Mouse (Mus musculus) ovary, postnatal 14 days (tissue): ENCODE data around the gene Mstn.

Experiments
- DNase-seq: peaks from one replicate; pipeline ENCODE4 v3.0.0; 2022; ENCODE audit warnings: low spot score

The Mstn gene

DNA sequence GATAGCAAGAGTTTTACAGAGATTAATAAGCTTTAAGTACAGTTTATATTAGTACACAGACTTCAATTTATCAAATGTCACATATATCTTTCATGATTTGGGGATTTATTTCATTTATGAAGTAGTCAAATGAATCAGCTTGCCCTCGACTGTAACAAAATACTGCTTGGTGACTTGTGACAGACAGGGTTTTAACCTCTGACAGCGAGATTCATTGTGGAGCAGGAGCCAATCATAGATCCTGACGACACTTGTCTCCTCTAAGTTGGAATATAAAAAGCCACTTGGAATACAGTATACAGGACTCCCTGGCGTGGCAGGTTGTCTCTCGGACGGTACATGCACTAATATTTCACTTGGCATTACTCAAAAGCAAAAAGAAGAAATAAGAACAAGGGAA, at the start of gene Mstn:
Gene Mstn (plus strand): TSS at position 301 of the 400 bp plus-strand sequence.
- no peak for DNase-seq

DNA sequence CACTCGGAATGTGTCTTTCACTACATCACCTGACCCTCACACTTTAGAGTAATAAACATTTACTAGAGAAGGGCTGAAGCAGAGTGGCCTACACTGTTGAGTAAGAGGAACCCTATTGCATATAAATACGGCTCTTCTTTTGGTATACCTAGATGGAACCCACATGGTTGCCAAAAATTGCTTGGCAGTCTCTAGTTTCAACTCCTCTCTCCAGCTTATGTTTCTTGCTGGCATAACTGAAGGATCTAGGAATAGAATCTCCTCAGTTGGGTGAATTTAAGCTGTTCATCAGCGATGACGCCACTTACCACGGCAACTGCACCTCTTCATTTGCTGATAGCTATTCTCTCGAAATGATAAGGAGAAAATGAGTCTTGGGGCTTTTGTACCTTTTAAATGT, 46.7 kb upstream of the Mstn start:
- no peak for DNase-seq

DNA sequence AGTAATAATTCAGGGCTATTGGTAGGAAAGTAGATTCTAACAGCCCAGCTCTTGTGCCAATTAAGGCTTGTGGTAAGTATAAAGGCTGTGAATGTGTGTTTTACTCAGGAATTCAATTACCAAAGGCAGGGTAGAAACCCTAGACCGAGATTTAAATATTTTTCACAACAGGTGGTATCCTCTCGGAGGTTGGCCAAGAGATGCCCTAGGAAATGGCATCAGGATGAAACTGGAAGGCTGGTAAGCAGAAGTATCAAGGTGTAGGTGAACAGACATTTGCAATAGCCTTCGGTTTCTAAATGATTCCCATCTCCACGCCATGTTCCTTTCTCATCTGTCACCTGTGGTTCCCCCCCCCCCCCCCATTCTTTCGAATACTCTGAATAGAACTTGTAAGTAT, 45.8 kb upstream of the Mstn start:
- no peak for DNase-seq

DNA sequence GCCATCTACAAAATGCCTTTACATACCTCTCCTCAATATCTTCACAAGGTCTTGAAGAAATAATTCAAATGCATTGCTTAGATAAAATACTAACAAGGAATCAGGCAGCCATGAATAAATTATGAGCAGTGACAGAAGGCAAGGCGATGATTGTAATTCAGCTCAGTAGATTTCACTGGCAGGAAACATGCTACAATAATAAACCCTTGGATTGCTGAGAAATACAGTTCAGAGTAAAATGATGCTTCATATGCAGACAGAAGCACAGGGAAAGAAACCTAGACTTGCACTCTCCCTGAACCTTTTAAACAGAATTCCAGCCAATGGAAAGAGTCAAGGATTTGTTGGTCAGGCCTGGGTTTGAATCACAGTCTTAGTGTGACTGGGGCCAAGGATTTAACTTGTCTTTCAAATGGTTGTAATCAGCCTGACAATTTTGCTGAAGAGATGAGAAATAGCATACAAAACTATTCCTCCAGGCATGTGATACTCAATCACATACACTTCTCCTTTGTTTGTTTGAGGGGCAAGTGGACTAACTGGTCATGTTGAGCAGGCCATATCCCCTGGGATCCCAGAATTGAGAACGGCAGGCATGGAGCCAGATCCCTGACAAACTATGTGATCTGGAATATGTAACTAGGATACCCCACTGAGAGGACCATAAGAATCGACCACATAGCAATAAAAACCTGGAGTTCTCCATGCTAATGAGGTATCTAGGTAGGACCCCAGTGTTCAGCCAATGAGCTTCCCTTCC, 42.5 kb upstream of the Mstn start:
- DNase-seq, result no peak

DNA sequence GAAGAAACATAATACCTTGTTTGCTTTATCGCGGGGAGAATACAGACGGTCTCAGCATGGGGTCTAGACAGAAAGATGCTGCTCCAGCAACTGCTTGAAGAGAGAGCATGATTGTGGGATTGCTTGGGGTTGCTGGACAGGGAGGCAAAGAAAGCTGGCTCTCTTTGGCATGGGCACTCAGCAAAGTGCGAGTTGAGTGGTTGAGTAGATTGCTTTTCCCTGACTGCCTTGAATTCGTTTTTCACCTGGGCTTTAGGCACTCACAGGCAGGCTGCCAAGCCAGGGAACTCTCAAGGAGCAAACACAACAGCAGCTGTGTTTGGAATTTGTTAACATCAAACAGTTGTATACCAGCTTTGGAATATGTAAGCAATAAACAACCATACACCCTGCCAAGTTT, 41.4 kb upstream of the Mstn start, which contains the start of gene 1700019D03Rik:
Gene 1700019D03Rik (minus strand): TSS at position 101 of the 400 bp plus-strand sequence.
- DNase-seq, result no peak

DNA sequence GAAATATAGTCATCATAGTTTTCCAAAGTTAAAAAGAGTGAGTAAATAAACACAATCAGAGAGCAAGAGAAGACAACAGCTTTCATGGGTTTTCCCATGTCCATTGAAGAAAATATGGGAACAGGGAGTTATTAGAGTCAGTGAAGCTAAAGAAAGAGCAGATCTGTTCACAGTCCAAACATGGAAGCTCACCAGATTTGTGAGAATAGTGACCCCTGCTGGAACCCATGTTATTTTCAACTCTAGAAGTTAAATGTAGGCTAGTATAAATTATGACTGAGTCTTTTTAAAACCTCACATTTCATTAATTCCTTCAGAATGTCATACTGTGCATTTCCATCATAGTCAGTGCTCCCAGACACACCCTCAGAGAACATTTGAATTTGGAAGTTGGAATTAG, 28.9 kb upstream of the Mstn start:
- no peak for DNase-seq

DNA sequence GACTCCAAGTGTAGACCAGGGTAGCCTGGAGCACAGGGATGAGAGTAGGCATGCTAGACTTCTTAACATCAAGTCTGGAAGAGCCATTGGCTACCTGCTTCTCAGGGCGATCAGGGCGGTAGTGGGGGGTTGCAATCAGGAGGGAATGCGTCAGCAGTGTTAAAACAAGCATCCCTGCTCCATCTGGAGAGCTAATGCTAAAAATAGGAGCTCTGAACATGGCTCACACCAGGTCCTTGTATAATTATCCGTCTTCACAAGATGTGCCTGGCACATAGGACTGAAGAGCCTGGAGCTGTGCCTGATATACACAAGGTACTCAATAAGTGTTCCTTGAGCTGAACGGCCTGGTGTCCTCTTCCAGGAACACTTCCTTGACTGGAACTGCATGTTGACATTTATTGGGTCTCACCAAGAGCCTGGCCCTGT, 24.0 kb upstream of the Mstn start:
- no peak for DNase-seq

DNA sequence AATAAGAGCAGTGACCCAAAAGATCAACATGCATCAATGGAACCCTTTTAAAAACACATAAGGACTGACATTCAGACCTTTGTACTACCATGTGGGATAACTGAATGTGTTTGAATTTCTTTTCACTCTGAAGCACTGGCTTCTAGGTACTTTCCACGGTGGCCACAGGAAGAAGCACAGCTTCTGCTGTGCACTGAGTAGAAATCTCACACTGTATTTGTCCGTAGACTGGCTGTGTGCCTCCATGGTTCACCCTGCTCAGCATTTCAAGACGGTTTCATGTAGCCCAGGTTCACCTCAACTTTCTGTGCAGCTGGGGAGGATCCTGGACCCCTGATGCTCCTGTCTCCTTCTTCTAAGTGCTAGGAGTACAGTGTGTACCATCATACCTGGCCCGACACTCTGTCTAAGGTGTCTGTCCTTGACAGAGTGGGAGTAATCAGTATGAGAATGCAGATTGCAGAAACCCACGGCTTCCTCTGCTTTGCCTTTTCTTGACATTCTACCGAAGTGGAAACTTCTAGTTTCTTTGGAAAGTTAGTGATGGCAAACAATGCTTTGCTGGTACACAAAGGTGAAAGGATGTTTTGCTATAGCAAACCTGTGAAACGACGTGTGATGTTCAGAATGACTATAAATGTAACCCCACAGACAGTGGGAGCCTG, 11.5 kb upstream of the Mstn start:
- DNase-seq, result no peak

DNA sequence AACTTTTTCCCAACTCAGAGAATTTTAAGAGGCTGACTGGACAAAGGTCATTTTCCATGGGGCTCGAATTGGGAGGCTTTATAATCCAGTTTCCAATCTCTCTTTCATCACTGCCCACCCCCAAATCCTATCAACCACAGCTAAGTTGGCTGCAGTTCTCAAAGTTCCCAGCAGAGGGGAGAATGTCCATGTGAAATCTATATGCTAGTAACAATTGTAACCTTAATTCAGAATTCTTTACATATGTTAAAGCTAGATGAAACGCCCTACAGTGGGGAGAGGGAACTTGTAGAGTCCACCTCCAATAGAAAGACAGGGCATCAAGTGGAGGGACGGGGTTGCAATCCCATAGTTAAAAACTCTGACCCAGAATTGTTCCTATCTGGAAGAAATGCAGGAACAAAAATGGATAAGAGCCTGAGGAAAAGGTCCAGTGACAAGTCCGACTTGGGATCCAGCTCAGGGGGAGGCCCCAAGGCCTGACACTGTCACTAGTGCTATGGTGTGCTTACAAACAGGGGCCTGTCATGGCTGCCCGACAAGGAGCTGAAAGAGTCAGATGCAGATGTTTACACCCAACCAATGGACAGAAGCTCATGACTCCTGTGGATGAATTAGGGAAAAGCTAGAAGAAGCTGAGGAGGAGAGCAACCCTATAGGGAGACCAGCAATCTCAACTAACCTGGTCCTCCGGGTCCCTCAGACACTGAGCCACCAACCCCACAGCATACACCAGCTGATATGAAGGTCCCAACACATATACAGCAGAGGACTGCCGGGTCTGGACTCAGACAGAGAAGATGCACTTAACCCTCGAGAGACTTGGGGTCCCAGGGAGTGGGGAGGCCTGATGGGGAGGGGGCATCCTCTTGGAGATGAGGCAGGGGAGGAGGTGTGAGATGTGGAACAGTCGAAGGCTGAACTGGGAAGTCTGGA, 8.1 kb upstream of the Mstn start:
- DNase-seq, result peak; percentile 57

DNA sequence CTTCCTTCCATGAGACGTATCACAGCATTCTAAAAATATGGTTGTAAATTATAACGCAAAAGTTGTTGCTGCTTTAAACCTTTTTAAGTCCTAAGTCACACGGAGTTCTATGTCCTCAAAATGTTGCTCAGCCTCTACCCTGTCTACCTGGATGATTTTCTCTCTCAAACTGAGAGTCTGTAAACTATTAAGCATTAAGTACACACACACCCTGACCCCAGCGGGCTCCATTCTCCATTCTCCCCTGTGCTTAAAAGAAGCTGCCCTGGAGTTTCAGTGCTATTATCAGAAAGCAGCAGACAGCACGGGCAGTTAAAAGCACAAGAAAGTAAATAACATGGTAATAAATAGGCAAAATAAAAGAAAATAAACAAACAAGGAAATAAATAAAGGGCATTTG, 2.3 kb upstream of the Mstn start:
- no peak for DNase-seq

DNA sequence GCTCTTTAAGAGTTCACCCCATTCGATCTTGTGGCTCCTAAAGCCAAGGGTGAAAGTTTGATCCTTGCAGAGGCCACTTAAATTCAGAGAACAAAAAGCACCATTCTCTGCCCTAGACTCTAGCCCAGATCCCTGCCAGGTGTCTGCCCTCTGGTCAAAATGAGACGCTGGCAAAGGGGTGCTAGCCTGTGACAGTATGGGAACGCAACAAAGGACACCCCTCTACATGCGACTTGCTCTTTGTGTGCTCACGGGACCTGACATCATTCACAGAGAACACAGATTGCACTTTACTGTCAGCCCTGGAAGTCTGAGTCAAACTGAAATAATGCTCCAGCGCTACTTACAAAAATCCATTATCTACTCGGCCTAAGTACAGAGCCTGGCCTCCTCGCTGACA, 941 bp upstream of the Mstn start:
- no peak for DNase-seq

DNA sequence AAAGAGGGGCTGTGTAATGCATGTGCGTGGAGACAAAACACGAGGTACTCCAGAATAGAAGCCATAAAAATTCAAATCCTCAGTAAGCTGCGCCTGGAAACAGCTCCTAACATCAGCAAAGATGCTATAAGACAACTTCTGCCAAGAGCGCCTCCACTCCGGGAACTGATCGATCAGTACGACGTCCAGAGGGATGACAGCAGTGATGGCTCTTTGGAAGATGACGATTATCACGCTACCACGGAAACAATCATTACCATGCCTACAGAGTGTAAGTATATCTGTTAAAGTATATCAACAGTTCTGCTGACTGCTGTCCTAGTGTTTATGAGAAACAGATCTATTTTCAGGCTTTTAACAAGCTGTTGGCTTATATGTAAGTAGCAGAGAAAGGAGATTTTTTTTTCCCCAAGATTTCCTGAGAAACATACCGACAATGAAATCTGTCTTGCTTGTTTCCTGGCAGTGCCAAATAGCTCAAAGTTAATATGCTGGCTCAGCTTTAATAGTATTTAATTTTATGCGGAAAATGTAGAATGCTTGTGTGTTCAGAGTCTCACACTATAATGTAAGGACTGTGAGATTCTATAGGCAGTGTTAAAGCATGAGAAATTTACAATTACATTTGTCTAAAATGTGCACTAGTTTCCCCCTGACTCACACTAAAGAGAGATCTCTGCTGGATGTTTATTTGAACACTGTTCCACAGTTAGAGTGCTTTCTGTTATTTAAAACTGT, 600 bp downstream of the Mstn start:
- no peak for DNase-seq

DNA sequence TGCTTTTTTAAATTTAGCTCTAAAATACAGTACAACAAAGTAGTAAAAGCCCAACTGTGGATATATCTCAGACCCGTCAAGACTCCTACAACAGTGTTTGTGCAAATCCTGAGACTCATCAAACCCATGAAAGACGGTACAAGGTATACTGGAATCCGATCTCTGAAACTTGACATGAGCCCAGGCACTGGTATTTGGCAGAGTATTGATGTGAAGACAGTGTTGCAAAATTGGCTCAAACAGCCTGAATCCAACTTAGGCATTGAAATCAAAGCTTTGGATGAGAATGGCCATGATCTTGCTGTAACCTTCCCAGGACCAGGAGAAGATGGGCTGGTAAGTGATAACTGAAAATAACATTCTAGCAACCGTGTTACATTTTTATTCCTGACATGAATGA, 2.5 kb downstream of the Mstn start:
- no peak for DNase-seq

DNA sequence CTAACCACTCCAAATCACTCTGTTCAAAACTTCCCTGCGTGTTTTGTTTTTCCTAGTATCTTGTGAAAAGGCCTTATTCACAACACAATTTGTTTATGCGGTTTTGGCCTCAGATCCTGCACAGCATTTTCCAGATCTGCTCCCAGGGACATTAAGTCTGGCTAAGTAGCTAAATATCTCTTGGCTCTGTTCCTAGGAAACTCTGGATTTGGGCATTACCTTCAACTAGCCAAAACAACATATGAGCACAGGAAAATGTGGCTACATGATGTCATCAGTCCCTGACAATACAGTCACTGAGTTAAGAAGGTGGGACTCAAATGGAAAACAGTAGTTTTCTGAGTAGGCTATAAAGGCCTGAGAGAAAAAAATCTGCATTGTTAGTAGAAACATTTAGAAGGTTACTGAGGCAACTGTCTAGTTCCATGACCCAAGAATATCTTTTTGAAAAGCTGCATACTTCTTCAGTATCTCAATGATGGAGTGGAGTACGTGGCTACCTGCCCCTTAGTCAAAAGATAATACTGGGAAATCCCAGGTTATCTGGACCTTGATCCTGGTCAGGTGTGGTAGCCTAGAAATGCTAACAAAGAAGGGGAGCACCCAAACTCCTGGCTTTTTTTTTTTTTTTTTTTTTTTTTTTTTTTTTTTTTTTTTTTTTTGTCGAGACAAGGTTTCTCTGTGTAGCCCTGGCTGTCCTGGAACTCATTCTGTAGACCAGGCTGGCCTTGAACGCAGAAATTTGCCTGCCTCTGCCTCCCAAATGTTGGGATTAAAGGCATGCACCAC, 8.5 kb downstream of the Mstn start:
- DNase-seq, result no peak

DNA sequence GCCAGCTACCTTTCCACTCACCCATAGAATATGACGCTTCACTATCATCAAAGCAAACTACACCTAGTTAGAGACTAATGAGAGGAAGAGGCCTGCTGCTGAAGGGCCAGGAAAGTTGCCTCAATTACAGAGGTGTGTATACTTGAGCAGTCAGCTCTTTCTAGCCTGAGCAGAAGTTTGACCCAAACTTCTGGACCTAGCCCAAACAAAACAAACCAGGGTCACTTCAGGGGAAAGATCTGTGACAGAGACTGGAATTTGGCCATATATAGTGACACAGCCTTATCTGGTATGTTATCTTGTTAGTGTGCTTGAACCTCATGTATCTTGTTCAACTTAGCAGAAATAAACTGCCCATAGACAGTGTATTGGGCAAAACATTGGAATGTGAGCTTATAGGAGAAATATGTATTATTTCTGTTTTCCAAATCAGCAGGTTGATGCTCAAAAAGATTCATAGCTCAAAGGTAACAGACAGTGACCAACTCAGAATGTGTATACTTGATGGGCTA, 9.3 kb downstream of the Mstn start:
- DNase-seq, result no peak

DNA sequence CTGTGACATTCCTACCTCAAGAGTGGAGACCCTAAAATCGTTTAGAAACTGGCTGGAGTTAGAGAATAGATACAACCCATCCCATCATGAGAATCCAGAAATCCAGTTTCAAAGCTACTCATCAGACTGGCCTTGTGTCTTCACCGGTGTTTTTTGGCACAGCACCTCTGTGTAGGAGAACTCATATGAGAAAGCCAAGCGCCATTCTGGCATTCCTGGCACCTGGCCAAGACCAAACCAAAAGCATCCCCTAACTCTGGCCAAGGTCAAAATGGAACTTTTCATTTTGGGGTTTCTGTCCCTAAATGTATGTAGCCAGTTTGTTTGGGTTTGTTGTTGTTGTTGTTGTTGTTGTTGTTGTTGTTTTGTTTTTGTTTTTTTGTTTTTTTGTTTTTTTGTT, 15.2 kb downstream of the Mstn start:
- no peak for DNase-seq

DNA sequence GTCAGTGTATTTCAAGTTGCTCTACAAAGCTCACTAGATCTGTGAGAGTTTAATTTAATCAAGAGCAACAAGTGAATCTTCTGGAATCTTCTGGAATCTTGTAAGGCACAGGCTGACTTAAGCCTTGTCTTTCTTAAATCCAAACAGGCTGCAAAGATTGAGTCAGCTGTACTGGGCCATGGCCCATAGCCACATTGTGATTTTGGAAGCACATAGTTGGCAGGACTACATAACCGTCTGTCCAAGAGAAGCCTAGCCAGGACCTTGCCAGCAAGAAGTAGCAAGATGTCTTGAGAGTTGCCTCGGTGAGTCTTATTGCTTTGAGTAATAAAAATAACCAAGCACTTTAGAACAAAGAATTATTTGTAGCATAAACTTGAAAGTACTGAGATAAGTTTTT, 18.4 kb downstream of the Mstn start:
- no peak for DNase-seq

DNA sequence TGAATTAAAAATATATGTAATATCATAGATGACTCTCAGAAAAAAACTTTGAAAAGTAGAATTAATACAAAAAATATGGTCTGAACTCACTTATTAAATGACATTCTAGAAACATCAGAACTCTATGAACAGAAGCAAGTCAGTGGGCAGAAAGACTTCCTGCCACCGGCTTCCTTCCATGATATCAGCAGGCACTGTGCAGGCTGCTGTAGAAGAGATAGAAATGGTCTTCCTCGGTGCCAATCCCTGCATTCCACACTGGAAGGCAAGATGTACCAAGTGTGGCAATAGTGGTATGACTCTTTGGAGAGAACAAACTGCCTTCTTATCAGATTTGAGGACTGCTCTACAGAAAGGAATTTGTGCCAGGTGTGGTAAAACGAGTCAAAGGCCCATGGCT, 19.2 kb downstream of the Mstn start:
- no peak for DNase-seq

DNA sequence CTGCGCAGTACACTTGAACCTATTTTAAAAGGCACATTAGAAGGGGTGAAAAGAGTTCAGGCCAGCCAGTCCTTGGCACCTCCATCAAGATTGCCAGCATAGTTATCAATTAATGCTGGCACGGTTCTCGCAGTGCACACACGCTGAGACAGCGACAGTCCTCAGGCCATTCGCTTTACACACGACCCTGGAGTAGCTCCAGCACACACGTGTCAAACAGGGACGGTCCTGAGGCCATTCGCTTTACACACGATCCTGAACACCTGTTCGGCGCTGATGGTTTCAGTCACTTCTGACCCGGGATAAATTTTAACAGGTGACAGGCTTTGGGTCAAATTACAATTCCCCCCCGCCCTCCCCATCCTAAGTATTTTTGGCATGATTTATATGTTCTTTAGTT, 23.8 kb downstream of the Mstn start:
- DNase-seq, result no peak

DNA sequence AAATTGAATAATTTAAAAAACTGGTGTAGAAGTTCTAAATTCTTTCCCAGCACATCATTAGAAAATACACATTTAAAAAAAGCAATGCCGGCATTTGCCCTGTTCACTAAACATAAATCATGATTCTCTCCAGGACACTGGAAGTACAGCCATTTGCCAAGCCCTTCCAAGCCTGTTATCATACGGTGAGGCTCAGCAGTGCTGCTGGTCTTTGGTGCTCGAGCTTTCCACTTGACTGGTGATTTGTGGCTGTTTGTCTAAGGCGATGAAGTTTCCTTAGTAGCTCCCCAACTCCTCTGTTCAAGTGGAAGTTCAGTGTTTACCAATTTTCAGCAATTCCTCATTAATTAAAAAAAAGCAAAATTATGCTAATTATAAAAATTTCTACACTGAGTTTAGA, 24.6 kb downstream of the Mstn start:
- no peak for DNase-seq

DNA sequence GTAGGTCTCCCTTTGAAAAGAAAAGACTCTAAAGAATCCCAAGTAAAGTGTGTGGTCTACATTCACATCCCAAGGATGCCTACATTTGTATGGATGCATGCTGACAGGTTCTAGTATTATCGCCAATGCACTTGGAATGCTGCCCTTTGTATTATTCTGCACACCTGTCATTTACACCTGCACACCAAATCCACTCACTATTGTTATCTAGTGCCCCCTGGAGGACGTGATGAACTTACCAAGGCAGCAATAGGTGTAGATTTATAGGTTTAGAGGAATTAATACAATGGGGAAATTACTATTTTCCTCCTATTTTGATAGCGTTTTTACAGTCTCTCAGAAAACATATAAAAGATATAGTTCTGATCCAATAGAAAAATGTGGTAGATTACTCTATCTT, 31.7 kb downstream of the Mstn start:
- DNase-seq, result no peak
